Mouse (Mus musculus) G1E (cell line): ENCODE results near the gene Qsox2.

Source experiments
- CTCF ChIP-seq: IDR thresholded peaks from 2 replicates; pipeline ENCODE4 v1.5.1; 2012; ENCODE audit warnings: low read depth, low read length, inconsistent platforms, mixed read lengths
- GATA1 ChIP-seq: IDR thresholded peaks from 2 replicates; pipeline ENCODE4 v1.6.1; 2012; ENCODE audit warnings: borderline replicate concordance, low read length, inconsistent platforms, mixed read lengths
- GATA2 ChIP-seq: IDR thresholded peaks from 2 replicates; pipeline ENCODE4 v1.6.1; 2012; ENCODE audit warnings: low read depth, low read length, inconsistent platforms, borderline replicate concordance

DNA sequence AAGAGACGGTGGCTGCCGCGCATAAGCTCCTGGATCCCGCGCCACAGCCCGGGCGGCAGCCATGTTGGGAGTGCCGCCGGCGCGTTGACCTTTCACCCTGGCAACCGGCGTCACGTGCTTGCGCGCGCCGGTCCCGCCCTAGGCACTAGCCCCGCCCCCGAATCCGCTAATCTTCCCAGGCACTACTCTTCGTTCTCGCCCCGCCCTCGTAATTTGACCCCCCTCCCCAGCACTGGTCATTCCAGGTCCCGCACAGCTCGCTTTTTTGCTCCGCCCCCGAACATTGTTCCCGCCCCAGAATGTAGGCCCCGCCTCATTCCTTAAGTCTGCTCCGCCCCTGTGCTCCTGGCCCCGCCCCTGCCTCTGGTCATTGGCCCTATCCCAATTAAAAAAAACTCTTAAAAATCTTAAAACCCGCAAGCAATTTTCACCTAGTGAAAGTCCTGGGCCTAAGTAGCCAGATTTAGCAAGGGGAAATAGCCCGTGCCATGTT, at the start of gene Qsox2:
- TF ChIP-seq CTCF: no peak
- no peak for TF ChIP-seq GATA2
- no peak for TF ChIP-seq GATA1
